Mouse (Mus musculus) stomach, postnatal 0 days (tissue): ENCODE data around the gene Zfp646. TPM values are rescaled to one million over a fixed set of nuclear protein-coding genes. Genes with fewer than 3 reads are reported as not detected.

ENCODE experiments used
- ATAC-seq: fragments of 200-750 bp; cut with Nextera tagmentation; 2 replicates; pipeline ENCODE4 v1.8.0; 2017; ENCODE audit not compliant: low FRiP score, low TSS enrichment
- DNase-seq: peaks from one replicate; pipeline ENCODE4 v3.0.0-alpha.2; 2016; ENCODE audit warnings: low spot score
- H3K27ac ChIP-seq: fragments of 300-500 bp; sonication (generic); replicated peaks from 2 replicates; pipeline ENCODE4 v1.5.1; 2014; ENCODE audit warnings: mild to moderate bottlenecking, control low read depth
- H3K27me3 ChIP-seq: fragments of 300-500 bp; sonication (generic); 2 replicates; pipeline ENCODE4 v1.6.1; 2014; ENCODE audit warnings: low read length; ENCODE audit not compliant: control insufficient read depth, insufficient read depth
- H3K36me3 ChIP-seq: fragments of 300-500 bp; sonication (generic); 2 replicates; pipeline ENCODE4 v1.6.1; 2014; ENCODE audit warnings: low read length, mixed read lengths; ENCODE audit not compliant: control insufficient read depth, insufficient read depth
- H3K4me1 ChIP-seq: fragments of 300-500 bp; sonication (generic); replicated peaks from 2 replicates; pipeline ENCODE4 v1.6.1; 2014; ENCODE audit warnings: antibody characterized with exemption; ENCODE audit not compliant: control insufficient read depth, insufficient read depth
- H3K4me2 ChIP-seq: fragments of 300-500 bp; sonication (generic); replicated peaks from 2 replicates; pipeline ENCODE4 v1.6.1; 2014; ENCODE audit warnings: low read depth, mild to moderate bottlenecking, control low read depth, moderate library complexity
- H3K4me3 ChIP-seq: fragments of 300-500 bp; sonication (generic); 2 replicates; pipeline ENCODE4 v1.5.1; 2014; ENCODE audit warnings: low read depth, low read length, control low read depth
- H3K9ac ChIP-seq: fragments of 300-500 bp; sonication (generic); 2 replicates; pipeline ENCODE4 v1.6.1; 2014; ENCODE audit warnings: mild to moderate bottlenecking, low read length, control low read depth, mixed read lengths
- H3K9me3 ChIP-seq: fragments of 300-500 bp; sonication (generic); 2 replicates; pipeline ENCODE4 v1.6.1; 2016; ENCODE audit warnings: low read length; ENCODE audit not compliant: control insufficient read depth
- CTCF ChIP-seq: IDR thresholded peaks from 2 replicates; pipeline ENCODE4 v1.5.1; 2016; ENCODE audit warnings: antibody characterized with exemption, low read depth, mild to moderate bottlenecking, moderate library complexity
- EP300 ChIP-seq: optimal IDR thresholded peaks from 2 replicates; pipeline ENCODE3; 2016; ENCODE audit warnings: antibody characterized with exemption
- WGBS: fragments of 180-500 bp; shearing (Covaris S2); extraction: QIAGEN DNeasy Blood & Tissue Kit; methylation state at CpG from one replicate; pipeline ENCODE4 v1.1.7; 2014; 5-methylcytosine and 5-hydroxymethylcytosine counted together
- polyA plus RNA-seq: library from polyadenylated mRNA; unstranded; fragments of >200 nt; fragmentation: Nextera tagmentation; extraction: Ambion mirVana; gene quantifications from 2 replicates; pipeline ENCODE4 v1.2.1, GENCODE M21; 2015

Zfp646 gene
- polyA plus RNA-seq, 1 experiment from 2014 or later: 3.8 TPM

DNA sequence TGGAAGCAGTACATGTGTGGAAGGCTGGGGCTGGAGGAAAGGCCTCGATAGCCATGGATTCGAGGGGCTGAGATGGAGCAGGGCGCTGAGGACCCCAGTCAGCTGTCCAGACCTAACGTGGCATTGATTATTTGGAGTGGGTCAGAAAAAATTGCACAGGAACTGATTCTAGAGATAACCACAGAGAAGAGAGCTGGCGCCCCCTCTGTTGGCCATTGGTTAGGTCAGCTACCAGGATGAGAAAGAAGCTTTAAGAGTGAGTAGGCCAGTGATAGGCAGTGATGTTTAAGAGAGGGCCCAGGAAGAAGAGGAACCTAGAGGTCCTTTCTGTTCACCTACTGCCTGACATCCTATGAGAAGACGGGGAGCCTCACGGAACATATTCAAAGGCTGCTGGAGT lies 43.3 kb downstream of the Zfp646 start:
- Histone ChIP-seq H3K27me3 (no peaks in the 10 kb centered on the region), H3K4me3 (no peak overlapping the region), H3K4me1 (no peaks in the 10 kb centered on the region), H3K27ac (no peak overlapping the region), H3K9me3 (no peaks in the 10 kb centered on the region), H3K4me2 (no peak overlapping the region), H3K36me3 (no peaks in the 10 kb centered on the region; the same call in 1 of the 2 replicates), H3K9ac (no peak overlapping the region)
- TF ChIP-seq CTCF: peak; percentile 64
- no peak for TF ChIP-seq EP300
- DNase-seq: peak; percentile 59
- WGBS: 76% methylated on average over 7 of the region's 7 CpGs
- ATAC-seq: no peak

DNA sequence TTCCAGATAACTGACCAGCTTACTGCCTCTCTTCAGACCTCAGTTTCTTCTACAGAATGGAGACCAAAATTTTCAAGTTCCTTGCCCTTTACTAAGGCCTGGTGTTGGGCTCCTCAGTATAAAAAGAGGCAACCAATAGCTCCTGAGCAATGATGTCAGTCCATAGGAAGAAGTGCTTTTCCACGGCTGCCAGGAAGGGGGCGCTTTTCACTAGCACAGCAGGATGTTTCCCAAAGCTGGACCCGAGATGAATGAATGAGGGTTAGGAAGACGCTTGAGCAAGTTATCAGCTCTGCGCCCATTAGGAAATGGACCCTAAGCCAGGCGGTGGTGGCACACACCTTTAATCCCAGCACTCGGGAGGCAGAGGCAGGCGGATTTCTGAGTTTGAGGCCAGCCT lies 45.5 kb downstream of the Zfp646 start:
- H3K27me3 ChIP-seq: no peaks in the 10 kb centered on the region
- DNase-seq (peak; percentile 75), ATAC-seq (no peak)

GRCm38 (mm10) chr7:127922451-127923275 lies 46.6 kb downstream of the Zfp646 start:
- no peaks in the 10 kb centered on the region for H3K27me3 ChIP-seq
- ATAC-seq (peak; percentile 35), DNase-seq (no peak)
- H3K4me1 ChIP-seq: no peaks in the 10 kb centered on the region
- no peak overlapping the region for H3K4me3 ChIP-seq
- WGBS: 53% methylated on average over 6 of the region's 6 CpGs
- no peak overlapping the region for H3K4me2 ChIP-seq
- H3K9ac ChIP-seq: no peak overlapping the region
- H3K27ac ChIP-seq: peak overlapping the region; percentile 66
- no peak for TF ChIP-seq EP300
- no peak for TF ChIP-seq CTCF
- H3K9me3 ChIP-seq: no peaks in the 10 kb centered on the region
- H3K36me3 ChIP-seq: peaks cover 3% of the 10 kb centered on the region; the same call in 1 of the 2 replicates

More for the DNA sequence above, 45.5 kb downstream of the Zfp646 start:
- H3K9me3 ChIP-seq: no peaks in the 10 kb centered on the region
- H3K27ac ChIP-seq: no peak overlapping the region
- no peak overlapping the region for H3K4me3 ChIP-seq
- 54% methylated on average over 7 of the region's 8 CpGs for WGBS
- no peak overlapping the region for H3K4me2 ChIP-seq
- peaks cover 3% of the 10 kb centered on the region; the same call in 1 of the 2 replicates for H3K36me3 ChIP-seq
- H3K4me1 ChIP-seq: no peaks in the 10 kb centered on the region
- TF ChIP-seq EP300 (no peak), CTCF (peak; percentile 72)
- no peak overlapping the region for H3K9ac ChIP-seq

DNA sequence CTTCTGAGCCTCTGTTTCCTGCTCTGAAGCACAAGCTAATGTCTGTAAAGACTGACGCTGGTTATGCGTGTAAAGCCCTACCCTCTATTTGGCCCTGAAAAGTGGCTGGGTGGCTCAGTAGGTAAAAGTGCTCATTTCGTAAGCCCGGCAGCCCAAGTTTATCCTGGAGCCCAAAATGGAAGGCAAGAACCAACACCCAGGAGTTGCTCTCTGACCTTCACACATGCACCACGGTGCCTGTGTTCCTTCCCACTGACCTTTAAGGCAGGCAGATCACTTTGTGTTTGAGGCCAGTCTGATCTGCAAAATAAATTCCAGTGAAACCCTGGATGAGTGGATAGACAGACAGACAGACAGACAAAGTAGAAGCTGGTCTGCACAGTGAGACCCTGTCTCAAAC lies 47.7 kb downstream of the Zfp646 start:
- Histone ChIP-seq H3K36me3 (peaks cover 3% of the 10 kb centered on the region; the same call in 1 of the 2 replicates), H3K27ac (peak overlapping the region; percentile 66), H3K4me3 (no peak overlapping the region), H3K9ac (no peak overlapping the region), H3K4me2 (no peak overlapping the region), H3K4me1 (no peaks in the 10 kb centered on the region), H3K27me3 (no peaks in the 10 kb centered on the region), H3K9me3 (no peaks in the 10 kb centered on the region)
- ATAC-seq (no peak), DNase-seq (no peak)
- 66% methylated on average over 5 of the region's 5 CpGs for WGBS
- TF ChIP-seq EP300 (no peak), CTCF (no peak)

GRCm38 (mm10) chr7:127925252-127925651 lies 49.2 kb downstream of the Zfp646 start:
- Histone ChIP-seq H3K4me3 (no peak overlapping the region), H3K36me3 (peaks cover 3% of the 10 kb centered on the region; the same call in 1 of the 2 replicates), H3K27ac (peak overlapping the region; percentile 95), H3K27me3 (no peaks in the 10 kb centered on the region), H3K9me3 (no peaks in the 10 kb centered on the region), H3K4me2 (0 out of 2 replicates have a peak overlapping the region, but pooled peaks have one; percentile 8), H3K9ac (no peak overlapping the region), H3K4me1 (no peaks in the 10 kb centered on the region)
- ATAC-seq (peak; percentile 75), DNase-seq (peak; percentile 94)
- TF ChIP-seq EP300: no peak
- TF ChIP-seq CTCF: peak; percentile 9; the same call in 1 of the 2 replicates
- 54% methylated on average over 5 of the region's 5 CpGs for WGBS

DNA sequence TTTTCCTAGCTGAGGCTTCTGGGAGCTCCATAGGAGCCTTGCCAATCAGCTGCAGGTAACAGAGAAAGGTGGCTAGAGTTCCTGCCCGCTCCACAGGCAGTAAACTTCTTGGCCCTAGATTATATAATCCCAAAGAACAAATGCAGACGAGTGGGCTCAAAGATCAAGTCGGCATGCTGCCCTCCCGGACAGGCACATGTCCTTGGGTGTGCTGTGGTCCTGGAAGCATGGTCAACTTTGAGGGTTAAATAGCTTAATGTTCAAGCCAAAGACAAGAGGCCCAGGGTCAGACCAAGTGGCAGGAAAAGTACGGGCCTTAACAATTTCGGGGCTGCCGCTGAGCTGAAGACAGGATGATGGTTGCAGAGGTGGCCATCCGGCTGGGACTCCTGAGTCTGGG lies 50.0 kb downstream of the Zfp646 start:
- peak overlapping the region; percentile 95 for H3K27ac ChIP-seq
- H3K36me3 ChIP-seq: peaks cover 3% of the 10 kb centered on the region; the same call in 1 of the 2 replicates
- H3K27me3 ChIP-seq: no peaks in the 10 kb centered on the region
- 70% methylated on average over 8 of the region's 8 CpGs for WGBS
- DNase-seq (no peak), ATAC-seq (no peak)
- TF ChIP-seq CTCF: no peak
- TF ChIP-seq EP300: no peak
- H3K4me3 ChIP-seq: no peak overlapping the region
- no peaks in the 10 kb centered on the region for H3K9me3 ChIP-seq
- H3K4me1 ChIP-seq: no peaks in the 10 kb centered on the region; the same call in 1 of the 2 replicates
- H3K9ac ChIP-seq: 0 out of 2 replicates have a peak overlapping the region, but pooled peaks have one; percentile 38
- H3K4me2 ChIP-seq: no peak overlapping the region
